Mouse (Mus musculus): Measurements from ENCODE around the gene Tekt1.
"Not testable (repeated sequence)": the region's sequence is repeated elsewhere in the genome, so short reads cannot be mapped to it uniquely, and the experiment has no call there.

- not testable (repeated sequence) for TF ChIP-seq CTCF, POLR2A (IDR thresholded peaks at IDR 0.05; ENCODE audit: insufficient read depth, low read depth, low read length)
Observed at GRCm38 (mm10) chr11:72343238-72343625, 19.0 kb downstream of the Tekt1 start.
